ENCODE assay signal across 12 mouse cellular contexts in genomic region chr2:48380140-48380539, GRCm38 (mm10).
DNase-seq lines count a peak whose midpoint lies in the region; ATAC-seq and TF ChIP-seq lines count a peak whose summit lies in the region.
"Had no signal": no experiment of that assay in that cellular context is flagged by ENCODE, and none has a peak within 500 bp of the region (broad histone marks: within the 10 kb centered on the region; RNA-seq: fewer than 3 reads in every experiment).

No protein-coding gene starts in this region.

- H3K79me2 ChIP-seq in liver, adult 2 months (ENCODE audit: control insufficient read depth, insufficient read depth, low read length), result no peaks in the 10 kb centered on the region

- no peaks in the 10 kb centered on the region for H3K36me3 ChIP-seq in forebrain, embryonic 15.5 days
- no peaks in the 10 kb centered on the region for H3K36me3 ChIP-seq in forebrain, embryonic 10.5 days (replicated peaks)
- H3K36me3 ChIP-seq in liver, adult 2 months (ENCODE audit: control insufficient read depth, insufficient read depth, low read length), result no peaks in the 10 kb centered on the region
- H3K36me3 ChIP-seq: intestine, embryonic 15.5 days; neural tube, embryonic 12.5 days had no signal

- intact Hi-C loops in heart, postnatal 10 days (cut with DNase I), result loop anchor here (5.0 kb wide), 1 partner anchor 77 kb away; no protein-coding TSS in a partner anchor

- no peak for DNase-seq in forebrain, embryonic 10.5 days (ENCODE audit: extremely low spot score, low spot score)
- peak; percentile 14 for DNase-seq in liver, adult 2 months (ENCODE audit: extremely low read depth, low read depth, low spot score)
- no peak for DNase-seq in liver
- DNase-seq in heart, postnatal 10 days, result peak; percentile 25 to 42
- peak; percentile 29 for DNase-seq in skeletal muscle tissue, adult 2 months (ENCODE audit: low read depth, low spot score)
- no peak for DNase-seq in adrenal gland, postnatal 36 days
- DNase-seq in ovary, postnatal 36 days (ENCODE audit: low spot score), result no peak
- DNase-seq: midbrain, embryonic 14.5 days had no signal

- 0 out of 2 replicates have a peak, but pooled peaks have one; percentile 53 for ATAC-seq in forebrain, embryonic 15.5 days (replicated peaks)
- ATAC-seq: intestine, embryonic 15.5 days had no signal

- no peaks in the 10 kb centered on the region for H3K9me3 ChIP-seq in forebrain, embryonic 15.5 days
- H3K9me3 ChIP-seq in forebrain, embryonic 10.5 days, result no peaks in the 10 kb centered on the region
- H3K9me3 ChIP-seq: intestine, embryonic 15.5 days; neural tube, embryonic 12.5 days had no signal

- H3K27me3 ChIP-seq in forebrain, embryonic 15.5 days, result no peaks in the 10 kb centered on the region
- H3K27me3 ChIP-seq in forebrain, embryonic 10.5 days (ENCODE audit: poor library complexity, severe bottlenecking), result no peaks in the 10 kb centered on the region
- H3K27me3 ChIP-seq in liver, adult 2 months (ENCODE audit: control insufficient read depth, insufficient read depth, low read length), result no peaks in the 10 kb centered on the region
- H3K27me3 ChIP-seq: intestine, embryonic 15.5 days; neural tube, embryonic 12.5 days had no signal

- no peak for TF ChIP-seq POLR2A in liver, adult 2 months (IDR thresholded peaks at IDR 0.05; ENCODE audit: extremely low read depth, insufficient read depth, low read length)

- no peaks in the 10 kb centered on the region for H3K4me1 ChIP-seq in forebrain, embryonic 15.5 days
- H3K4me1 ChIP-seq in forebrain, embryonic 10.5 days, result no peaks in the 10 kb centered on the region
- no peaks in the 10 kb centered on the region for H3K4me1 ChIP-seq in liver, adult 2 months (ENCODE audit: control insufficient read depth, insufficient read depth, low read length)
- H3K4me1 ChIP-seq: neural tube, embryonic 12.5 days had no signal

- TF ChIP-seq CTCF in liver, adult 2 months (IDR thresholded peaks at IDR 0.05; ENCODE audit: low read depth, low read length), result no peak

- H3K9ac ChIP-seq in forebrain, embryonic 15.5 days (replicated peaks), result no peak overlapping the region
- H3K9ac ChIP-seq in liver, adult 2 months (ENCODE audit: low read depth, low read length), result no peak overlapping the region
- H3K9ac ChIP-seq: intestine, embryonic 15.5 days; liver, embryonic 14.5 days; neural tube, embryonic 12.5 days had no signal

- H3K4me2 ChIP-seq in forebrain, embryonic 15.5 days (replicated peaks), result no peak overlapping the region
- H3K4me2 ChIP-seq: intestine, embryonic 15.5 days; neural tube, embryonic 12.5 days had no signal

- no peak overlapping the region for H3K27ac ChIP-seq in forebrain, embryonic 15.5 days (replicated peaks)
- no peak overlapping the region for H3K27ac ChIP-seq in forebrain, embryonic 10.5 days
- H3K27ac ChIP-seq in liver, adult 2 months (replicated peaks; ENCODE audit: insufficient read depth, low read depth, low read length), result no peak overlapping the region
- H3K27ac ChIP-seq: intestine, embryonic 15.5 days; liver, embryonic 14.5 days; neural tube, embryonic 12.5 days had no signal

- no peak overlapping the region for H3K4me3 ChIP-seq in forebrain, embryonic 15.5 days
- no peak overlapping the region for H3K4me3 ChIP-seq in forebrain, embryonic 10.5 days
- no peak overlapping the region for H3K4me3 ChIP-seq in liver, adult 2 months (ENCODE audit: insufficient read depth, low read depth, low read length)
- H3K4me3 ChIP-seq: intestine, embryonic 15.5 days; neural tube, embryonic 12.5 days had no signal

- 39% methylated on average over 5 of the region's 5 CpGs for WGBS in forebrain, embryonic 15.5 days
- 73% methylated on average over 5 of the region's 5 CpGs for WGBS in forebrain, embryonic 10.5 days
- 88% methylated on average over 5 of the region's 5 CpGs for WGBS in liver, adult 2 months

Comparison
In these comparisons a context has a peak if more than half of its experiments do, and no peak if none do; other contexts are left out.
1. DNase-seq: peak in liver, adult 2 months (single experiment), heart, postnatal 10 days (2 of 2) and skeletal muscle tissue, adult 2 months (single experiment); none in forebrain, embryonic 10.5 days (single experiment), liver (single experiment), adrenal gland, postnatal 36 days (0 of 2) and ovary, postnatal 36 days (single experiment).